Mouse (Mus musculus) neural tube, embryonic 15.5 days (tissue): ENCODE results near the gene Loxl3. TPM values are rescaled to one million over a fixed set of nuclear protein-coding genes. Genes with fewer than 3 reads are reported as not detected.

ENCODE experiments used
- ATAC-seq: fragments of 200-750 bp; cut with Nextera tagmentation; 2 replicates; pipeline ENCODE4 v1.8.0; 2017; ENCODE audit warnings: mild to moderate bottlenecking, moderate TSS enrichment, moderate library complexity; ENCODE audit not compliant: low FRiP score
- H3K27ac ChIP-seq: fragments of 300-500 bp; sonication (generic); replicated peaks from 2 replicates; pipeline ENCODE4 v1.5.1; 2015; ENCODE audit warnings: mild to moderate bottlenecking, inconsistent platforms
- H3K27me3 ChIP-seq: fragments of 300-500 bp; sonication (generic); replicated peaks from 2 replicates; pipeline ENCODE4 v1.6.1; 2015; ENCODE audit warnings: inconsistent platforms
- H3K36me3 ChIP-seq: fragments of 300-500 bp; sonication (generic); 2 replicates; pipeline ENCODE4 v1.6.1; 2015; ENCODE audit warnings: inconsistent platforms
- H3K4me1 ChIP-seq: fragments of 300-500 bp; sonication (generic); 2 replicates; pipeline ENCODE4 v1.6.1; 2015; ENCODE audit warnings: inconsistent platforms
- H3K4me2 ChIP-seq: fragments of 300-500 bp; sonication (generic); 2 replicates; pipeline ENCODE4 v1.6.1; 2015; ENCODE audit warnings: inconsistent platforms, mild to moderate bottlenecking, moderate library complexity
- H3K4me3 ChIP-seq: fragments of 300-500 bp; sonication (generic); replicated peaks from 2 replicates; pipeline ENCODE4 v1.5.1; 2015; ENCODE audit warnings: mild to moderate bottlenecking, inconsistent platforms
- H3K9ac ChIP-seq: fragments of 300-500 bp; sonication (generic); replicated peaks from 2 replicates; pipeline ENCODE4 v1.6.1; 2015; ENCODE audit warnings: mild to moderate bottlenecking, inconsistent platforms
- H3K9me3 ChIP-seq: fragments of 300-500 bp; sonication (generic); replicated peaks from 2 replicates; pipeline ENCODE4 v1.6.1; 2016; ENCODE audit warnings: inconsistent platforms
- WGBS: fragments of 180-500 bp; shearing (Covaris S2); methylation state at CpG from one replicate; pipeline ENCODE4 v1.1.7; 2015; ENCODE audit warnings: mixed read lengths; 5-methylcytosine and 5-hydroxymethylcytosine counted together
- polyA plus RNA-seq: library from polyadenylated mRNA; unstranded; fragments of >200 nt; fragmentation: Nextera tagmentation; extraction: Ambion mirVana; gene quantifications from 2 replicates; pipeline ENCODE4 v1.2.1, GENCODE M21; 2015

The Loxl3 gene
- polyA plus RNA-seq, 1 experiment from 2014 or later = 7.6 TPM

DNA sequence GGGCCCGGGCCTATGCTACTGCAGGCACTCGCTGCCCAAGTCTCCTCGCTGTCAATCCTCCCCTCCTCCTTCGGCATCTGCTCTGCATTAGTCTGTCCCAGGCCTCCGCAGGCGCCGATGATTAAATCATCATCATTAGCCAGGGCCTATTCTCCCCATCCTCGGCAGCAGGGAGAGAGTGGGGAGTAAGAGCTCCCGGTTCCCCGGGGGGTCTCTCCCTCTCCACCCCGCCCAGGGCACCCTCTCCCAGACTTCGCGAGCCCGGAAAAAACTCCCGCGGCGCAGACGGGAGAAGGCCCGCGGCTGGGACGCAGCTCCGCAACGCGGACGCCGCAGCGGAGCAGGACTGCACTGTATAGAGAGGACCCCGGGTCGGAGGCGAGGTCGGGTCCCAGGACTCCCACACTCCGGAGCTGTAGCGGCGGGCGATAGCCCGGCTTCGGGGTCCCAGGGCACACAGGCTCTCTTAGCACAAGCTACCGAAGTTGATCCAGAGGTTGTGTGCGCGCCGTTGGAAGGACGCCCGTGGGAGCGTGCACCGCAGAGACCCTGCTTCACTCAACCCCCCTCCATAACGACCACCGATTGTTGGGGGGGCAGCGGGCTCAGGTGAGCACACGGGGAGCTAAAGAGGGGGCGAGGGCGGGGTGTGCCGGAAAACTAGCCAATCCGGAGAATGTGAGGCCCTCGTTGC is 43.8 kb downstream of the Loxl3 start, which contains the start of gene Pcgf1:
Gene Pcgf1, plus strand, starts transcription at position 240 of the 694 bp plus-strand sequence.
- Histone ChIP-seq H3K27me3 (peaks cover 50% of the 10 kb centered on the region), H3K4me1 (peaks cover 27% of the 10 kb centered on the region), H3K9me3 (no peaks in the 10 kb centered on the region), H3K4me2 (peak within 1 kb of the TSS; percentile 98), H3K9ac (peak within 1 kb of the TSS; percentile 84), H3K36me3 (peaks cover 15% of the 10 kb centered on the region), H3K27ac (peak within 1 kb of the TSS; percentile 98), H3K4me3 (peak within 1 kb of the TSS; percentile 84)
- WGBS = under 1% methylated on average over 54 of the region's 54 CpGs
- ATAC-seq = peak; percentile 78

DNA sequence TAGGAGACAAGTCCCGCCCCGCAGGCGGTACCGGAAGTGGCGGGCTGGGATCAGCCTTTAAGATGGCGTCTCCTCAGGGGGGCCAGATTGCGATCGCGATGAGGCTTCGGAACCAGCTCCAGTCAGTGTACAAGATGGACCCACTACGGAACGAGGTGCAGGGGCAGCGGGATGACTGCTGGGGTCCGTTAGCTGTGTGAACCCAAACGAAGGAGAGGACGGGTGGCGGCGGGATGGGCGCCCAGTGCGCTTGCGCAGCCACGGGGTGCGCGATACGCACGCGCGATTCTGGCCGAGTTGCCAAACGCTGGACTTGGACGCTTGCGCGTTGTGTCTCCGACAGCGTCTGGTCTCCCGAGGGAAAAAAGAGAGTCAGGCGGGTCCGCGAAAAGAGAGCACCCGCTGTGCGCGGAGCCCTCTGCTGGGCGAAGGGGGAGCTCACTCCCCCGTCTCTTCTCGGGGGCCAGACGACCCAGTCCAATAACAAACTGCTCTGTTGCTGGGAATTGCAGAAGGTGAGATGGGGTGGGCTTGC is 44.4 kb downstream of the Loxl3 start:
- ATAC-seq = peak; percentile 95
- H3K4me3 ChIP-seq = peak overlapping the region; percentile 84
- peaks cover 15% of the 10 kb centered on the region for H3K36me3 ChIP-seq
- peak overlapping the region; percentile 84 for H3K9ac ChIP-seq
- WGBS = under 1% methylated on average over 35 of the region's 46 CpGs
- H3K27ac ChIP-seq = peak overlapping the region; percentile 98
- peak overlapping the region; percentile 98 for H3K4me2 ChIP-seq
- peaks cover 27% of the 10 kb centered on the region for H3K4me1 ChIP-seq
- peaks cover 51% of the 10 kb centered on the region for H3K27me3 ChIP-seq
- H3K9me3 ChIP-seq = no peaks in the 10 kb centered on the region

DNA sequence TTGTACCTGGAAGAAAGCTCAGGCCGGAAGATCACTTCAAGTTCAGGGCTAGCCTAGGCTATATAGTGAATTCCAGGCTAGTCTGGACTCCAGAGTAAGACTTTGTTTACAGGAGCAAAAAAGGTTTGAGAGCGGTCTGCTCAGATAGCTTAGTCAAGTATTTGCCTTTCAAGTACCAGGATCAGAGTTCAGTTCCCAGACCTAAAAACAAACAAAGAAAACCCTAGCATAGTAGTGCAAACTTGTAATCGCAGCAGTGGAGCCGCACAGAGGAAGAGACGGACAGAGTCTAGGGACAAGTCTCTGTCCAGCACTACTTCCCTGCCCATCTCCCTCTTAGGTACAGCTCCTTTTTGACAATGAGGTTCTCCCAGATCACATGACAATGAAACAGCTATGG is 46.2 kb downstream of the Loxl3 start:
- H3K4me3 ChIP-seq = no peak overlapping the region
- H3K36me3 ChIP-seq = peaks cover 15% of the 10 kb centered on the region
- no peak overlapping the region for H3K9ac ChIP-seq
- peaks cover 31% of the 10 kb centered on the region for H3K4me1 ChIP-seq
- peak overlapping the region; percentile 80; the same call in 1 of the 2 replicates for H3K4me2 ChIP-seq
- H3K27me3 ChIP-seq = peaks cover 51% of the 10 kb centered on the region
- H3K9me3 ChIP-seq = no peaks in the 10 kb centered on the region
- no peak for ATAC-seq
- H3K27ac ChIP-seq = no peak overlapping the region
- WGBS = 94% methylated on average over 5 of the region's 5 CpGs

DNA sequence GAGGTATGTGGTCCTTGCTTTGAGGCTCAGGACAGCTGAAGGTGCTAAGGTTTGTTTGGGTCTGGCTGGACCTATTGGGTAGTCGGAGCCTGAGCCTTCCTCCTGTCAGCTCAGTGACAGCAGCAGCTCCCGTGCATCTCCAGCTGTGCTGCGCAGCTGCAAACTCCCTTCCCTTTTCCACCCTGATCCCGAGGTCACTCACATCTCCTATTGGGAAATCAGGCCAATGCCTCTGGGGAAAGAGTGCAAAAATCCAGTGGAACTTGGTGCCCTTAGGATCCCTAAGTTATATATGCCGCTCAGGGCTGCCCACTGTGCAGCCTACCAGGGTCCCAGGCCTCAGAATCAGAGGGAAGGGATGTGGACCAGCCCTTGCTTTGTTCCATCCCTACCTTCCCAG is 49.5 kb downstream of the Loxl3 start:
- WGBS = 13% methylated on average over 5 of the region's 5 CpGs
- H3K4me1 ChIP-seq = peaks cover 34% of the 10 kb centered on the region
- peaks cover 64% of the 10 kb centered on the region for H3K27me3 ChIP-seq
- no peak overlapping the region for H3K4me2 ChIP-seq
- ATAC-seq = no peak
- no peak overlapping the region for H3K27ac ChIP-seq
- no peak overlapping the region for H3K9ac ChIP-seq
- H3K36me3 ChIP-seq = peaks cover 15% of the 10 kb centered on the region
- no peaks in the 10 kb centered on the region for H3K9me3 ChIP-seq
- H3K4me3 ChIP-seq = no peak overlapping the region

DNA sequence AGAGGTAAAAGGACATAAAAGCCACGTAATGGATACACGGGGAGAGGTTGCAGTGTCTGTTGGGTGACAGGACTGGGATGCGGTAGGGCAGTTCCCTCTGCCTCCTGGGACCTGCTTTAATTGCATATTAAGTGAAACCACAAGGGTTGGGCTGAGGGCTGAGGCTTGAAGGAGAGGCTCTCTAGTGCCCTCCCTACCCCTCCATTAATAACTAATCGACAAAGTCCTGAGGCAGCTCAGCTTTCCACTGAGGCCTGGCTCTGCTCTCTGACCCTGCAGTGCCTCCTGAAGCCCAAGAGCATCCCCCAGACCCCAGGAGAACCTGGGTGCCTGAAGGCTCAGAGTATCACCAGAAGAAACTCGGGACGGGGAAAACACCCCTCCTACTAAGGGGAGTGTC is 50.5 kb downstream of the Loxl3 start:
- H3K4me2 ChIP-seq = no peak overlapping the region
- H3K9ac ChIP-seq = no peak overlapping the region
- no peak for ATAC-seq

DNA sequence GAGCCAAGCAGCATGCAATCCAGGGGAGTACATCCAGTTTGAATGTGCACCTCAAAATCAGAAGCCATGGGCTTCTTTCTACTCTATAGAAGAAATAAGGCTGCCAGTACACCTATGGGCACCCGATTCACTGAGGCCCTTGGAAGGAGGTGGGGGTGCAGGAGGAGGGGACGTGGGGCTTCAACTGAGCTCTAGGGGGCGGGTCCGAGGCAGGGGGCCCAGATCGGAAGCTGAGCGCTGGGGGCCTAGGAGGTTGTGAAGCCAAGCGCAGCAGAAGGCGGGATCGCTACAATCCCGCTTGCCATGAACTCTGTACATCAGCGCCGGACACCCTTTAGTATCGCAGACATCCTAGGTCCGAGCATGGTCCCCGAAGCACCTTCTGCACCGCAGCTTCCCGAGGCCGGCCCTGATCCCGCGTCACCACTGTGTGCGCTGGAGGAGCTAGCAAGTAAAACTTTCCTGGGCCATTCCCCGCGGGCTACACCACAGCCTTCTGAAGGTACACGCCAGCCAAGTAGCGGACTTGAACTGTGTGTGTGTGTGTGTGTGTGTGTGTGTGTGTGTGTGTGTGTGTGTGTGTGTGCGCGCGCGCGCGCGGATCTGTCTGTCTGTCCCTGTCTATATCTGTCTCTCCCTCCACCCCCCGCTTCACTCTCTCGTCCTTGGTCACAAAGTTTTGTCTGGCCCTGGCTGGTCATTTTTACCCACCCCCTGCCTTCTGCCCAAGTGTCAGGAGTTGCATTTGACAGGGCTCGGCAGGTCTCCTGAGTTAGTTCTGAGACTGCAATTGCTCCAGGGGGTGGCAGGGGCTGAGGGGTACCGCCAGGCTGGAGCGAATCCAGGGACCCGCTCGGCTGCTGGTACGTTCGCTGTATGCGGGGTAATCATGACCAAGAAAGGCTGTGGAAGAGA is 52.4 kb downstream of the Loxl3 start, which contains the start of gene Lbx2:
Gene Lbx2, plus strand, starts transcription at position 247 of the 915 bp plus-strand sequence.
- no peaks in the 10 kb centered on the region for H3K9me3 ChIP-seq
- H3K4me1 ChIP-seq = peaks cover 16% of the 10 kb centered on the region
- no peak within 1 kb of the TSS for H3K27ac ChIP-seq
- H3K36me3 ChIP-seq = peaks cover 8% of the 10 kb centered on the region
- H3K27me3 ChIP-seq = peaks cover 88% of the 10 kb centered on the region
- no peak for ATAC-seq
- H3K4me2 ChIP-seq = peak within 1 kb of the TSS; percentile 46
- 2% methylated on average over 42 of the region's 42 CpGs for WGBS
- H3K9ac ChIP-seq = no peak within 1 kb of the TSS
- H3K4me3 ChIP-seq = peak within 1 kb of the TSS; percentile 17; the same call in 1 of the 2 replicates

More for the DNA sequence above, 50.5 kb downstream of the Loxl3 start:
- H3K9me3 ChIP-seq = no peaks in the 10 kb centered on the region
- H3K36me3 ChIP-seq = peaks cover 15% of the 10 kb centered on the region
- WGBS = 9% methylated on average over 6 of the region's 6 CpGs
- H3K27ac ChIP-seq = no peak overlapping the region
- H3K4me1 ChIP-seq = peaks cover 26% of the 10 kb centered on the region
- no peak overlapping the region for H3K4me3 ChIP-seq
- peaks cover 72% of the 10 kb centered on the region for H3K27me3 ChIP-seq

DNA sequence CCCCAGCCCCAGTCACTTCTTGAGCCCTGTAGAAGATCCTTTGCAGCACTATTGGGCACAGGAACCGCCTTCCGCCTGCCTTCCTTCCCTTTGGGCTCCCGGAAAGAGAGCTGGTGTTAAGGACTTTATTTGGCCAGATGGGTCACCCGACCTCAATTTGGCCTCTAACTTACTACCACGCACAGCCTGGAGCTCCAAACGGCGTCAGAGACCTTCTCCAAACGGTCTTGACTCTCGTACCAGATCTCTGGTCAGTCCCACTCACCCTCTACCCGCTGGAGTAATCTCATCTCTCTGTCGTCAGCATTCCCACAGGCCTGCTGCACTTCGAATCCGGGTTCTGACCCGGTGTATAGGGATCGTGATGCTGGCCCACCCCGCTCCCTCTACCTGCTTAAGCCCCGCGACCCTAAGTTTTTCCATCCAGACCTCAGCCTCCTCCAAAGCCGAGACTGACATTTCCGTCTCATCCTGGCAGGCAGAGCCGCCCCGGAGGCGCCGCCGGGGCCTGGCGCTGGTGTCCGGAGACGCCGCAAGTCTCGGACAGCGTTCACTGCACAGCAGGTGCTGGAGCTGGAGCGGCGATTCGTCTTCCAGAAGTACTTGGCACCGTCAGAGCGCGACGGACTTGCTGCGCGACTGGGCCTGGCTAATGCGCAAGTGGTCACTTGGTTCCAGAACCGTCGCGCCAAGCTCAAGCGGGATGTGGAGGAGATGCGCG is 53.4 kb downstream of the Loxl3 start:
- Histone ChIP-seq H3K9ac (no peak overlapping the region), H3K4me3 (peak overlapping the region; percentile 17)
- WGBS = 2% methylated on average over 47 of the region's 47 CpGs

DNA sequence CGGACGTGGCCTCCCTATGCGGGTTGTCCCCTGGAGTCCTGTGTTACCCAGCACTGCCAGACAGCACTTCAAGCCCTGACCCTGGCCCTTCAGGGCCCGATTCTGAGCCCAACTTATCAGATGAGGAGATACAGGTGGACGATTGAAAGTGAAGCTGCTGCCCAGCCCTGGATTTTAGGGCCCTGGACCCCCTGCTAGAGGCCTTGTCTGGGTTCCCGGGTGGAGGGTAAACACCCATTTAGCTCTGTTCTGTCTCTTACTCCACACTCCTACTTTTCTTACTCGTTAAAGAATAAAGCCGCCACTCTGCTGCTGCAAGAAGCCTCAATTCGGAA is 53.9 kb downstream of the Loxl3 start:
- no peak overlapping the region for H3K27ac ChIP-seq
- 9% methylated on average over 9 of the region's 9 CpGs for WGBS
- H3K4me1 ChIP-seq = peaks cover 16% of the 10 kb centered on the region
- peak overlapping the region; percentile 17; the same call in 1 of the 2 replicates for H3K4me3 ChIP-seq
- H3K4me2 ChIP-seq = peak overlapping the region; percentile 46
- H3K9me3 ChIP-seq = no peaks in the 10 kb centered on the region
- no peak overlapping the region for H3K9ac ChIP-seq
- peaks cover 85% of the 10 kb centered on the region for H3K27me3 ChIP-seq
- H3K36me3 ChIP-seq = no peaks in the 10 kb centered on the region
- ATAC-seq = no peak

More for the DNA sequence above, 53.4 kb downstream of the Loxl3 start:
- peaks cover 87% of the 10 kb centered on the region for H3K27me3 ChIP-seq
- peaks cover 16% of the 10 kb centered on the region for H3K4me1 ChIP-seq
- H3K27ac ChIP-seq = no peak overlapping the region
- ATAC-seq = no peak
- H3K36me3 ChIP-seq = 0 out of 2 replicates have a peak, but pooled peaks cover under 1% of the 10 kb centered on the region
- no peaks in the 10 kb centered on the region for H3K9me3 ChIP-seq
- peak overlapping the region; percentile 46 for H3K4me2 ChIP-seq

DNA sequence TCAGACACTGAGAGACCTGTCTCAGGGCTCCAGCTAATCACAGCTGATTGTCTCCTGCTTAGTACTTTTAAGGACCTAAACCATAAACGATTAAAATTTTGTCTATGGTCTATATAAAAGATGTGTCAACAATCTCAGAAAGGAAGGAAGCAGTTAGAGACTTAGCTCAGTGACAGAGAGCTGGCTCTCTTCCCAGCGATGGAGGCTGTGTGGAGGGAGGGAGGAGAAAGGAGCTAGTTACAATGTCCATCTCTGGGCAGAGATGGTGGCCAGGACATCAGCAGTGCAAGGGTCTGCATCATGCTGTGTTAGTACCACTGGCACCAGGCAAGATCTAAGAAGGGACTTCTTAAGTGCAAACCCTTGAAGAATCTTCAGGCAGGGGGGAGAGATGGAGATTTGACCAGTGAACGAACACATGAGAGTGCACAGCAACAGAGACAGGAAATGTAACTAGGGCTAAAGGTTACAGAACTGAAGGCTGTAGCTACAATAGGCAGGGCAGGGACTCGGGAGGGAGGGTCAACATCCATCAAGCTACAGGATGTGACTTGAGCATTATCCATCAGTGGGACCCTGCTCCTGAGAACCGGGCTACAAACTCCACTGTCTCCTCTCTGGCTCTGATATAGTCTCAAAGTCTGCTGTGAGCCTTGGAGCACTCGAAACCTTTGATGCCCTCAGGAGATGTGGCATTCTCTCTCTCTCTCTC is 58.6 kb downstream of the Loxl3 start:
- H3K4me3 ChIP-seq = no peak overlapping the region
- no peaks in the 10 kb centered on the region for H3K9me3 ChIP-seq
- H3K36me3 ChIP-seq = no peaks in the 10 kb centered on the region
- H3K4me1 ChIP-seq = peaks cover 4% of the 10 kb centered on the region
- H3K27ac ChIP-seq = no peak overlapping the region
- 42% methylated on average over 6 of the region's 6 CpGs for WGBS
- H3K27me3 ChIP-seq = peaks cover 44% of the 10 kb centered on the region
- H3K4me2 ChIP-seq = no peak overlapping the region
- ATAC-seq = no peak
- H3K9ac ChIP-seq = no peak overlapping the region

DNA sequence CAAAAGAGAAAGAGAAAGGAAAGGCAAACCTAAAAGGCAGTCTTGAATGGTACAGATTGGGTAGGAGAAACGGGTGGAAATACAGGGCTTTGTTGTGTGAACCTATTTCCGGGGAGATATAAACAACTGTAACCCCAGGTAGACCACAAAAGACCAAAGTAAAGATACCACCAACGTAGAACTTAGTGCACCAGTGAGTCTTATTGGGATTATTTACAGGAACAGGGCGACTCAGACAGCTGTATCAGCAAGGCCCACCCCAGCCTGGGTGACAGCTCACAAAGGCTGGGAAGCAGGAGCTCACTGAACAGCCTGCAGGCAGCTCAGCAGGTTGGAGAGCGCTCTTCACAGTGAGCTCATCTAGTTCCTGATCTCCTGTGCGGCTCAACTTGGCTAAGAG is 62.0 kb downstream of the Loxl3 start:
- WGBS = 51% methylated on average over 6 of the region's 6 CpGs

More for the DNA sequence above, 62.0 kb downstream of the Loxl3 start:
- Histone ChIP-seq H3K4me3 (no peak overlapping the region), H3K9me3 (no peaks in the 10 kb centered on the region), H3K27ac (no peak overlapping the region), H3K36me3 (no peaks in the 10 kb centered on the region), H3K9ac (no peak overlapping the region), H3K4me2 (no peak overlapping the region), H3K27me3 (peaks cover 12% of the 10 kb centered on the region), H3K4me1 (0 out of 2 replicates have a peak, but pooled peaks cover 5% of the 10 kb centered on the region)
- ATAC-seq = no peak
